Mouse (Mus musculus): ENCODE data around the gene Nmral1. TPM values are rescaled to one million over a fixed set of nuclear protein-coding genes. Genes with fewer than 3 reads are reported as not detected.
A peak's percentile ranks its signal among the peaks of the same experiment; 100 is the strongest.
"Not testable (repeated sequence)": the region's sequence is repeated elsewhere in the genome, so short reads cannot be mapped to it uniquely, and the experiment has no call there.

Nmral1 gene
- polyA plus RNA-seq, 1 experiment from 2014 or later, result 47.9 TPM

- WGBS, result 37% methylated on average over 1 of the region's 1 CpGs
These were observed 16.5 kb downstream of the Nmral1 start for GRCm38 (mm10) chr16:4702646-4703045.

GRCm38 (mm10) chr16:4701211-4701610, 17.9 kb downstream of the Nmral1 start:
- no peak for TF ChIP-seq CTCF (IDR thresholded peaks at IDR 0.05; ENCODE audit: low read depth)
- no peak overlapping the region for H3K9ac ChIP-seq (ENCODE audit: low read depth, low read length)
- H3K27ac ChIP-seq, result no peak overlapping the region
- ATAC-seq (replicated peaks; ENCODE audit: low FRiP score, low read depth), result no peak
- DNase-seq (ENCODE audit: low spot score), result no peak
- 92% methylated on average over 3 of the region's 3 CpGs for WGBS
- H3K36me3 ChIP-seq (ENCODE audit: insufficient read depth, low read length), result peaks cover 64% of the 10 kb centered on the region
- no peaks in the 10 kb centered on the region for H3K27me3 ChIP-seq (ENCODE audit: insufficient read depth, low read length)
- no peak overlapping the region for H3K4me3 ChIP-seq (replicated peaks; ENCODE audit: low read depth, low read length)
- no peaks in the 10 kb centered on the region for H3K9me3 ChIP-seq (replicated peaks; ENCODE audit: low read length)
- no peak overlapping the region for H3K4me2 ChIP-seq (ENCODE audit: low read length)
- H3K4me1 ChIP-seq (replicated peaks; ENCODE audit: insufficient read depth, low read length), result no peaks in the 10 kb centered on the region

More at GRCm38 (mm10) chr16:4702646-4703045, 16.5 kb downstream of the Nmral1 start:
- H3K27me3 ChIP-seq (ENCODE audit: insufficient read depth, low read length), result no peaks in the 10 kb centered on the region
- no peaks in the 10 kb centered on the region for H3K9me3 ChIP-seq (replicated peaks; ENCODE audit: low read length)
- no peak overlapping the region for H3K4me2 ChIP-seq (ENCODE audit: low read length)
- DNase-seq (ENCODE audit: low spot score) (no peak), ATAC-seq (replicated peaks; ENCODE audit: low FRiP score, low read depth) (no peak)
- peaks cover 61% of the 10 kb centered on the region for H3K36me3 ChIP-seq (ENCODE audit: insufficient read depth, low read length)
- no peak overlapping the region for H3K4me3 ChIP-seq (replicated peaks; ENCODE audit: low read depth, low read length)
- no peak for TF ChIP-seq CTCF (IDR thresholded peaks at IDR 0.05; ENCODE audit: low read depth)
- no peak overlapping the region for H3K27ac ChIP-seq
- H3K9ac ChIP-seq (ENCODE audit: low read depth, low read length), result no peak overlapping the region
- no peaks in the 10 kb centered on the region for H3K4me1 ChIP-seq (replicated peaks; ENCODE audit: insufficient read depth, low read length)

- H3K9me3 ChIP-seq (replicated peaks; ENCODE audit: low read length); H3K27ac ChIP-seq; H3K4me1 ChIP-seq (replicated peaks; ENCODE audit: insufficient read depth, low read length); H3K4me2 ChIP-seq (ENCODE audit: low read length); ATAC-seq (replicated peaks; ENCODE audit: low FRiP score, low read depth); H3K9ac ChIP-seq (ENCODE audit: low read depth, low read length); H3K27me3 ChIP-seq (ENCODE audit: insufficient read depth, low read length); DNase-seq (ENCODE audit: low spot score); H3K4me3 ChIP-seq (replicated peaks; ENCODE audit: low read depth, low read length): not testable (repeated sequence)
- peak; percentile 36; the same call in 1 of the 2 replicates for TF ChIP-seq CTCF (IDR thresholded peaks at IDR 0.05; ENCODE audit: low read depth)
- 98% methylated on average over 4 of the region's 4 CpGs for WGBS
- H3K36me3 ChIP-seq (ENCODE audit: insufficient read depth, low read length), result peaks cover 32% of the 10 kb centered on the region
These were observed 29.8 kb downstream of the Nmral1 start for GRCm38 (mm10) chr16:4689371-4689770.

- Histone ChIP-seq H3K9ac (ENCODE audit: low read depth, low read length) (peak overlapping the region; percentile 84), H3K36me3 (ENCODE audit: insufficient read depth, low read length) (no peaks in the 10 kb centered on the region; the same call in 1 of the 2 replicates), H3K9me3 (replicated peaks; ENCODE audit: low read length) (no peaks in the 10 kb centered on the region), H3K4me1 (replicated peaks; ENCODE audit: insufficient read depth, low read length) (0 out of 2 replicates have a peak, but pooled peaks cover 4% of the 10 kb centered on the region), H3K27ac (peak overlapping the region; percentile 82), H3K27me3 (ENCODE audit: insufficient read depth, low read length) (no peaks in the 10 kb centered on the region), H3K4me2 (ENCODE audit: low read length) (peak overlapping the region; percentile 72), H3K4me3 (replicated peaks; ENCODE audit: low read depth, low read length) (peak overlapping the region; percentile 85)
- ATAC-seq (replicated peaks; ENCODE audit: low FRiP score, low read depth) (no peak), DNase-seq (ENCODE audit: low spot score) (no peak)
- 0% methylated on average over 9 of the region's 9 CpGs for WGBS
- TF ChIP-seq CTCF (IDR thresholded peaks at IDR 0.05; ENCODE audit: low read depth), result no peak
These were observed 34.7 kb downstream of the Nmral1 start for GRCm38 (mm10) chr16:4684457-4684791.

- Histone ChIP-seq H3K4me3 (replicated peaks; ENCODE audit: low read depth, low read length) (peak overlapping the region; percentile 85), H3K27me3 (ENCODE audit: insufficient read depth, low read length) (no peaks in the 10 kb centered on the region), H3K4me1 (replicated peaks; ENCODE audit: insufficient read depth, low read length) (peaks cover 7% of the 10 kb centered on the region; the same call in 1 of the 2 replicates), H3K36me3 (ENCODE audit: insufficient read depth, low read length) (no peaks in the 10 kb centered on the region; the same call in 1 of the 2 replicates), H3K9me3 (replicated peaks; ENCODE audit: low read length) (no peaks in the 10 kb centered on the region), H3K9ac (ENCODE audit: low read depth, low read length) (peak overlapping the region; percentile 84), H3K27ac (peak overlapping the region; percentile 82), H3K4me2 (ENCODE audit: low read length) (peak overlapping the region; percentile 72)
- ATAC-seq (replicated peaks; ENCODE audit: low FRiP score, low read depth) (peak; percentile 73), DNase-seq (ENCODE audit: low spot score) (peak; percentile 95)
- no peak for TF ChIP-seq CTCF (IDR thresholded peaks at IDR 0.05; ENCODE audit: low read depth)
- under 1% methylated on average over 52 of the region's 54 CpGs for WGBS
These were observed 35.3 kb downstream of the Nmral1 start for GRCm38 (mm10) chr16:4683581-4684456.

GRCm38 (mm10) chr16:4683193-4683580, 36.0 kb downstream of the Nmral1 start:
- ATAC-seq (replicated peaks; ENCODE audit: low FRiP score, low read depth), result no peak

More at GRCm38 (mm10) chr16:4683193-4683580, 36.0 kb downstream of the Nmral1 start:
- Histone ChIP-seq H3K36me3 (ENCODE audit: insufficient read depth, low read length) (no peaks in the 10 kb centered on the region; the same call in 1 of the 2 replicates), H3K27ac (peak overlapping the region; percentile 82), H3K9ac (ENCODE audit: low read depth, low read length) (peak overlapping the region; percentile 84), H3K27me3 (ENCODE audit: insufficient read depth, low read length) (no peaks in the 10 kb centered on the region), H3K4me2 (ENCODE audit: low read length) (peak overlapping the region; percentile 72), H3K4me3 (replicated peaks; ENCODE audit: low read depth, low read length) (peak overlapping the region; percentile 85), H3K9me3 (replicated peaks; ENCODE audit: low read length) (no peaks in the 10 kb centered on the region), H3K4me1 (replicated peaks; ENCODE audit: insufficient read depth, low read length) (peaks cover 13% of the 10 kb centered on the region; the same call in 1 of the 2 replicates)
- no peak for DNase-seq (ENCODE audit: low spot score)
- WGBS, result 29% methylated on average over 9 of the region's 9 CpGs
- TF ChIP-seq CTCF (IDR thresholded peaks at IDR 0.05; ENCODE audit: low read depth), result no peak
